Mouse (Mus musculus) adrenal gland, adult 18-20 months (tissue): Measurements from ENCODE around the gene Vps52. TPM values are rescaled to one million over a fixed set of nuclear protein-coding genes. Genes with fewer than 3 reads are reported as not detected.
"Not testable (repeated sequence)": the region's sequence is repeated elsewhere in the genome, so short reads cannot be mapped to it uniquely, and the experiment has no call there.

Experiments used
- DNase-seq, 2 experiments: peaks; one replicate each; pipeline ENCODE4 v3.0.0; 2021 to 2022; ENCODE audit warnings: low spot score in 2 of 2
- total RNA-seq, 2 experiments: library from RNA; stranded (reverse); gene quantifications; 1 replicate in 1 of 2; 2 replicates in 1 of 2; pipeline ENCODE4 v1.2.3; 2021

The Vps52 gene
- total RNA-seq, 2 experiments from 2014 or later = 51.1 to 53.5 TPM

DNA sequence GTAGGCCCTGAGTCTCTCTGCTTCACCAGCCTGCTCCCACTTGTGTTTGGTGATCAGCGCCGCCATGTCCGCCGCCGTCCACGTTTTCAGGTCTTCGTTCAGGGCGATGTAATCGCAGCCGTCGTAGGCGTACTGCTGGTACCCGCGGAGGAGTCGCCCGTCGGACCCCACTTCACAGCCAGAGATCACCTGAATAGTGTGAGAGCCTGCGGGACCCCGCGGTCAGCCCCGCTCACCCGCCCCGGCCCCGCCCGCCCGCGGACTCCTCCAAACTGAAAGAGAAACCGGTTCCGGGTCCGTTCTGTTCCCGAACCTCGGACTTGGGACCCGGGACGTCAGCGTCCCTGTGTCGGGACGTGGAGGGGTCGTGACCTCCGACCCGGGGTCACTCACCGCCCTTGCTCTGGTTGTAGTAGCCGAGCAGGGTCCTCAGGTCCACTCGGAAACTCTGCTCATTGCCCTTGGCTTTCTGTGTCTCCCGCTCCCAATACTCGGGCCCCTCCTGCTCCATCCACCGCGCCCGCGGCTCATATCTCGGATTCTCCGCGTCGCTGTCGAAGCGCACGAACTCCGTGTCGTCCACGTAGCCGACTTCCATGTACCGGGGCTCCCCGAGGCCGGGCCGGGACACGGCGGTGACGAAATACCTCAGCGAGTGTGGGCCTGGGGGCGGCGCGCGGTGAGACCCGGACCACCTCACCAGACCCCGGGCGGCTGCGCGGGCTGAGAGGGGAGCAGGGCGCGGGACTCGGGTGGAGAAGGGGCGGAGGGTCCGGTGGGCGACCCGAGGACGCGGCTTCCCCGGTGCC is 43.9 kb downstream of the Vps52 start:
- DNase-seq = peak in 1 of 2 experiments; percentile 47

DNA sequence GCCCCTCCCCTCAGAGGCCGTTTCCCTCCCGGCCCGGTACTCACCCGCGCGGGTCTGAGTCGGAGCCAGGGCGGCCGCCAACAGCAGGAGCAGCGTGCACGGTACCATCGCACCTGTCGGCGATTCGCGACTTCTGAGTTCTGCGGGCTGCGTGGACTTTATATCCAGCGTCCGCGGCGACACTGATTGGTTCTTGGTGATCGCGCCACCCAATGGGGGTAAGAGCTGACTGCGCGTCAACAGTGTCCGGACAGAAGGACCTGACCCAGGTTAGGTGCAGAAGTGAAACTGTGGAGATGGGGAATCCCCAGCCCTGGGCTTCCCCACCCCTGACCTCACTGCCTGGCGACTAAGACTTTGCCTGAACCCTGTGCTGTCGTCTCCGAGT is 44.5 kb downstream of the Vps52 start, which contains the start of gene H2-K1:
TSS of gene H2-K1 (minus strand) at position 198 of the 388 bp plus-strand sequence.
- peak; percentile 87 to 91 for DNase-seq

DNA sequence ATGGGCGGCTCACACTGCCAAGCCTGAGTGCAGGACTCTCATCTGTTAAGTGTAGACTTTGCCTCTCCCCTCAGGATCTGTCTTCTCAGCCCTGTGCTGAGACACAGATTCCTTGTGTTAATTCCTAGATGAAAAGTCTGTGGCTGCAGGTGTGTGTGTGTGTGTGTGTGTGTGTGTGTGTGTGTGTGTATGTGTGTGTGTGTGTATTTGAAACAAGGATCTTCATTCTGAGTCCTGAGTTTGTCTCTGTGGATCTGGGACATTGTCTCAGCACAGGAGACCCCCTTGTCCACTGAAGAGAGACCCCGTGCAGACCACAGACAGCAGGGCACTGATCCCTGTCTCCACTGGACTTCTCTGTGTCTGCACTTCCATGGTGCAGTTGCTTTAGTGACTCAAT is 45.2 kb downstream of the Vps52 start:
- DNase-seq = not testable (repeated sequence)

DNA sequence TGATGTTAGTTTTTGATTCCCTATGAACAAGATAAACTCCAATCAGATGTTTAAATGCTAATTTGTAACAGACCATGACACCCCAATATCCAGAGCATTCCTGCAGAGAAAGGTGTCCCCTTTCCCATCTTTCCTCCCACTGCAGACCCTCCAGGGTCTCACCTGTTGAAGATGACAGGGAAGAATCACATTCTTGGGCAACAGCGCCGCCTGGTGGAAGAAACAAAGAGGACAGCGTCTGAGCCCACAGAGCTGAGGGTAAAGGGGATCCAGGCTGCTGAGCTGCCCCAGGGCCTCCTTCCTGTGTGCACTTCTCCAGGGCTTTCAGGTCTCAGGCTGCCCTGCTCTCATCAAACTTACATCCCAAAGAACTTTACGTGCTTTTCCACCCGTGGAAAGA is 47.8 kb downstream of the Vps52 start:
- DNase-seq = peak in 1 of 2 experiments; percentile 57

DNA sequence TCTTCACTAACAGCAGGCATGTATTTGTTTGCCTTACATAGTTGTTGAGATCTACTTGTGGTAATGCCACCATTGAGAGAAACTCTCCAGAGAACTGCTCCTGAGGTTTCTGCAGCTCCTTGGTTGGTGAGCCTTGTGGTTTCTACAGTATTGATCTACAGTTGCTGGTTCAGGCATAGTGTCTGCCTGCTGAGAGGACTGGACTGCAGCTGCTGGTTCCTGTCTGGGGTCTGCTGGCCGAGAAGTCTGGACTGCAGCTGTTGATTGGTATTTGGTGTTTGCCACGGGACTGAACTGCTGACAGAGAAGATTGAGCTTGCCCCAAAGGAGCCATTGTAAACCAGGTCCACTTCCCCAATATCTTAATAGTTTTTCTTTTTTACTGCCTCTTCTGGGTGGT is 51.0 kb downstream of the Vps52 start:
- DNase-seq = no peak

DNA sequence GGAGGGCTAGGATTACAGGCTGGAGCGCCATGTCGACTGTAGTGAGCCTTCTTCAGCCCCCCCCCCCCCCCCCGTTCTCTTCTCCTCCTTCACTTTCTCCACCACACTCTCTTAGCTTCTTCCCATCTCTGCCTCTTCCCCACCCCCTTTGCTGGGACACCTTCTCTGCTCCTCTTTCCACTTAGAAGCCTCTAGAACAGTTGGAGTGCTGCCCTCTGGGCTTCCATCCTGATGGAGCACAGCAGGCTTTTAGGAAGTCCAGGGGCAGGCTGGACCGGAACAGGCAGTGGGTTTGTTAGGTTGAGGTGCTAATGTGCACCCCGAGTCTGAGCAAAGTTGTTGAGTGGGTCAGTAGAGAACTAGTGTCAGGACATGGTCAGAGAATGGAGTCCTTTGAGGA is 54.5 kb downstream of the Vps52 start:
- DNase-seq = no peak

DNA sequence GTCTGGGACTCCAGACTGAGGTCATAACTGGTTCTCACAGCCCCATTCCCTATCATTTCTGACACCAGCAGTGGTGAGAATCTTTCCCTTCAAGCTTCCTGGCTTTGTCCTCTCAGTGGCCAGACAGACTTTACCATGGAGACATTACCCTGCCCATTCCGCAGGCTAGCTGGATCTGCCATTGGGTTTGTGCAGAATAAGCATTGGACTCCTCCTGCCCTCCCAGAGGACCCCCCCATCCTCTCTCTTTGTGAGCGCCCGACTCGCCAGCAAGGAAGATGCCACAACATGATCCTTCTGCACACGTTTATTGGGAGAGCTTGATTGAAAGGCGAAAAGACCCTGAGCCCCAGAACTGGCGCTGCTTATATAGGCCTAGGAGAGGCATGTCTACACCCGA is 57.8 kb downstream of the Vps52 start:
- DNase-seq = no peak

Other genes starting within 250 kb of the Vps52 start
- gene March2, start 237.1 kb upstream of the Vps52 start, total RNA-seq = 100 to 1,000 TPM; 122 to 124 TPM
- gene Rab11b, start 195.3 kb upstream of the Vps52 start, total RNA-seq = 100 to 1,000 TPM; 208 to 255 TPM
- gene Angptl4, start 174.0 kb upstream of the Vps52 start, total RNA-seq = 100 to 1,000 TPM in 1 of 2 experiments, 10 to 100 TPM in 1; 47.8 to 111 TPM
- gene Kank3, start 145.3 kb upstream of the Vps52 start, total RNA-seq = 10 to 100 TPM; 66.2 to 93.4 TPM
- 1,000 to 10,000 TPM; 1,292 to 1,451 TPM for gene Rps28, start 131.2 kb upstream of the Vps52 start, total RNA-seq
- 100 to 1,000 TPM; 487 to 498 TPM for gene Ndufa7, start 131.2 kb upstream of the Vps52 start, total RNA-seq
- 10 to 100 TPM; 24.0 to 39.7 TPM for gene Cd320, start 112.7 kb upstream of the Vps52 start, total RNA-seq
- gene Gm7029, start 82.0 kb upstream of the Vps52 start, total RNA-seq = not detected
- 1 to 10 TPM in 1 of 2 experiments, under 1 TPM in 1; 0.86 to 1.8 TPM for gene Kifc1, start 65.2 kb upstream of the Vps52 start, total RNA-seq
- not detected for gene Platr17, start 50.7 kb upstream of the Vps52 start, total RNA-seq
- 10 to 100 TPM; 25.5 to 29.7 TPM for gene Daxx, start 46.4 kb upstream of the Vps52 start, total RNA-seq
- 100 to 1,000 TPM; 179 to 234 TPM for gene Tapbp, start 39.9 kb upstream of the Vps52 start, total RNA-seq
- gene Zbtb22, start 39.9 kb upstream of the Vps52 start, total RNA-seq = 10 to 100 TPM; 20.3 to 23.3 TPM
- gene Rgl2, start 26.3 kb upstream of the Vps52 start, total RNA-seq = 10 to 100 TPM; 42.8 to 46.3 TPM
- gene Pfdn6, start 15.5 kb upstream of the Vps52 start, total RNA-seq = 10 to 100 TPM; 79.6 to 90.7 TPM
- 10 to 100 TPM; 29.2 to 35.7 TPM for gene Wdr46, start 15.2 kb upstream of the Vps52 start, total RNA-seq
- gene B3galt4, start 4.3 kb upstream of the Vps52 start, total RNA-seq = 1 to 10 TPM; 3.9 to 5.0 TPM
- gene Rps18, start 189 bp downstream of the Vps52 start, total RNA-seq = 100 to 1,000 TPM; 672 to 676 TPM
- gene H2-K1, start 44.5 kb downstream of the Vps52 start, total RNA-seq = 1,000 to 10,000 TPM in 1 of 2 experiments, 100 to 1,000 TPM in 1; 550 to 1,344 TPM
- gene Ring1, start 68.9 kb downstream of the Vps52 start, total RNA-seq = 10 to 100 TPM; 43.9 to 45.5 TPM
- gene H2-Ke6, start 72.2 kb downstream of the Vps52 start, total RNA-seq = 100 to 1,000 TPM; 246 to 274 TPM
- gene Slc39a7, start 75.9 kb downstream of the Vps52 start, total RNA-seq = 100 to 1,000 TPM; 131 to 156 TPM
- gene Rxrb, start 76.0 kb downstream of the Vps52 start, total RNA-seq = 10 to 100 TPM; 55.9 to 58.2 TPM
- 1 to 10 TPM; 1.4 to 1.9 TPM for gene Col11a2, start 83.6 kb downstream of the Vps52 start, total RNA-seq
- gene H2-Oa, start 136.5 kb downstream of the Vps52 start, total RNA-seq = under 1 TPM; 0.36 to 0.54 TPM
- gene H2-DMa, start 163.7 kb downstream of the Vps52 start, total RNA-seq = 10 to 100 TPM; 14.7 to 21.0 TPM
- gene Brd2, start 166.8 kb downstream of the Vps52 start, total RNA-seq = 100 to 1,000 TPM; 199 to 244 TPM
- 1 to 10 TPM; 2.0 to 3.8 TPM for gene H2-DMb2, start 187.5 kb downstream of the Vps52 start, total RNA-seq
- gene H2-DMb1, start 197.3 kb downstream of the Vps52 start, total RNA-seq = 10 to 100 TPM in 1 of 2 experiments, 1 to 10 TPM in 1; 8.5 to 13.3 TPM
- 10 to 100 TPM; 13.8 to 24.9 TPM for gene Tap1, start 231.7 kb downstream of the Vps52 start, total RNA-seq
- 10 to 100 TPM; 15.2 to 31.6 TPM for gene Psmb9, start 232.0 kb downstream of the Vps52 start, total RNA-seq
- 10 to 100 TPM; 36.2 to 74.2 TPM for gene Psmb8, start 241.9 kb downstream of the Vps52 start, total RNA-seq
- 10 to 100 TPM; 51.6 to 60.9 TPM for gene Tap2, start 247.7 kb downstream of the Vps52 start, total RNA-seq